Mouse (Mus musculus) brain, embryonic 14.5 days (tissue): ENCODE measurements at regions not wholly inside any gene's neighbourhood (a gene's known extent, or its start where the extent isn't known, plus 50 kb on each side); places are given as distances from the start of the nearest gene placed in this dataset.

ENCODE experiments used
- CTCF ChIP-seq: fragments of 200-500 bp; IDR thresholded peaks from 2 replicates; pipeline ENCODE4 v1.5.1; 2012; ENCODE audit warnings: inconsistent platforms, mild to moderate bottlenecking, moderate library complexity, borderline replicate concordance; ENCODE audit not compliant: insufficient read depth, insufficient read length; ENCODE audit errors: extremely low read depth
- POLR2A ChIP-seq: fragments of 200-500 bp; IDR thresholded peaks from 2 replicates; pipeline ENCODE4 v1.6.1; 2012; ENCODE audit warnings: mild to moderate bottlenecking, inconsistent platforms, borderline replicate concordance; ENCODE audit not compliant: poor library complexity, insufficient read depth, insufficient read length, severe bottlenecking; ENCODE audit errors: extremely low read depth

DNA sequence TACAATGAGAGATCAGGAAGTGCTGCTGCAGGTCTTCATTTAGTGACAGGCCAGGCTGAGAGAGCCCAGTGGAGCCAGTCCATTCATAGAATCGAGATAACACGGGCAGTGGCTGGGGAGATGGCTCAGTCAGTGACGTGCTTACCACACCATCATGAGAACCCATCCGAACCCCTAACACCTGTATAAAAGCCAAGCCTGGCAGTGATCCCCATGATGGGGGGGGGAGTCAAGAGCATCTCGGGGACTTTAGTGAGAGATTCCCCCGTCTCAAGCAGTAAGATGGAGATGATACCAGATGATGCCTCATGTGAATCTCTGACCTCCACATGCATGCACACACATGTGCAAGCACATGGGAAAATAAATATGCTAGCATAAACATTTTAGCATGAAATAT is 99.7 kb upstream of the Rbms3 start:
- TF ChIP-seq CTCF (no peak), POLR2A (no peak)
